Mouse (Mus musculus) embryonic facial prominence, embryonic 13.5 days (tissue): Measurements from ENCODE around the gene Polr3c. TPM values are rescaled to one million over a fixed set of nuclear protein-coding genes. Genes with fewer than 3 reads are reported as not detected.
"Not testable (repeated sequence)": the region's sequence is repeated elsewhere in the genome, so short reads cannot be mapped to it uniquely, and the experiment has no call there.

Experiments used
- ATAC-seq: fragments of 200-750 bp; cut with Nextera tagmentation; 2 replicates; pipeline ENCODE4 v1.8.0; 2017; ENCODE audit warnings: low read depth; ENCODE audit not compliant: insufficient number of reproducible peaks, insufficient read depth, low FRiP score, low TSS enrichment
- H3K27ac ChIP-seq: fragments of 300-500 bp; sonication (generic); 2 replicates; pipeline ENCODE4 v1.5.1; 2015; ENCODE audit warnings: moderate library complexity, mild to moderate bottlenecking, inconsistent platforms
- H3K27me3 ChIP-seq: fragments of 300-500 bp; sonication (generic); 2 replicates; pipeline ENCODE4 v1.6.1; 2015; ENCODE audit warnings: mild to moderate bottlenecking, inconsistent platforms
- H3K36me3 ChIP-seq: fragments of 300-500 bp; sonication (generic); 2 replicates; pipeline ENCODE4 v1.6.1; 2015; ENCODE audit warnings: mild to moderate bottlenecking, inconsistent platforms
- H3K4me1 ChIP-seq: fragments of 300-500 bp; sonication (generic); 2 replicates; pipeline ENCODE4 v1.6.1; 2015; ENCODE audit warnings: inconsistent platforms
- H3K4me2 ChIP-seq: fragments of 300-500 bp; sonication (generic); 2 replicates; pipeline ENCODE4 v1.6.1; 2015; ENCODE audit warnings: moderate library complexity, mild to moderate bottlenecking, inconsistent platforms
- H3K4me3 ChIP-seq: fragments of 300-500 bp; sonication (generic); 2 replicates; pipeline ENCODE4 v1.5.1; 2015; ENCODE audit warnings: mild to moderate bottlenecking, inconsistent platforms
- H3K9ac ChIP-seq: fragments of 300-500 bp; sonication (generic); 2 replicates; pipeline ENCODE4 v1.6.1; 2015; ENCODE audit warnings: mild to moderate bottlenecking, inconsistent platforms
- H3K9me3 ChIP-seq: fragments of 300-500 bp; sonication (generic); 2 replicates; pipeline ENCODE4 v1.6.1; 2016; ENCODE audit warnings: inconsistent platforms
- WGBS: fragments of 180-500 bp; shearing (Covaris S2); methylation state at CpG from one replicate; pipeline ENCODE4 v1.1.7; 2015; ENCODE audit warnings: mixed read lengths; 5-methylcytosine and 5-hydroxymethylcytosine counted together
- polyA plus RNA-seq: library from polyadenylated mRNA; unstranded; fragments of >200 nt; fragmentation: Nextera tagmentation; extraction: Ambion mirVana; gene quantifications from 2 replicates; pipeline ENCODE4 v1.2.1, GENCODE M21; 2015

The Polr3c gene
- polyA plus RNA-seq: 33.3 and 34.5 TPM in 2 replicates

GRCm38 (mm10) chr3:96727343-96727827 is at the start of gene Polr3c, which contains the start of gene Rnf115:
Gene Polr3c, minus strand, starts transcription at chr3:96727628.
Gene Rnf115, plus strand, starts transcription at chr3:96727664.
- H3K4me3 ChIP-seq: peak within 1 kb of the TSS; percentile 91
- no peaks in the 10 kb centered on the region for H3K27me3 ChIP-seq
- H3K9ac ChIP-seq: peak within 1 kb of the TSS; percentile 91
- H3K9me3 ChIP-seq: no peaks in the 10 kb centered on the region
- H3K4me1 ChIP-seq: peaks cover 20% of the 10 kb centered on the region
- peaks cover 18% of the 10 kb centered on the region for H3K36me3 ChIP-seq
- peak; percentile 97 for ATAC-seq
- H3K27ac ChIP-seq: peak within 1 kb of the TSS; percentile 92
- WGBS: 0% methylated on average over 41 of the region's 52 CpGs
- H3K4me2 ChIP-seq: peak within 1 kb of the TSS; percentile 66

DNA sequence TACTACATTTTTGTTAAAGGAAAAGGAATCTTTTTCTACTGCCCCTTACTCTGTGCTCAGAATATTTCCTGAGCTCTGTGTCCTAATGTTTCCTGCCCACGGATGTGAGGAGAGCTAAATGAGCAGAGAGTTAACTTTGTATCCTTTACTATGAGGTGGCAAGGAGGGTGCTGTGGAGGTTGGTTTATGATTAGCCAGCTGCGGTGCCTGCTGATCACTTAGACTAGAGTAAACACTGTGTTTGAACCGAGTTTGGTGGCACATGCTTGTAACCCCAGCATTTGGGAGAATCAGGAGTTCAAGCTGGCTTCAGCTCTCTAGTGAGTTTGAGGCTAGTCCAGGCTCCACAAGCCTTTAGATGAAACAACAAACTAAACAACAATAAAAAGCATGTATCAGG is 49.7 kb upstream of the Polr3c start:
- Histone ChIP-seq H3K27me3 (no peaks in the 10 kb centered on the region), H3K4me2 (no peak overlapping the region), H3K9ac (no peak overlapping the region), H3K36me3 (peaks cover 9% of the 10 kb centered on the region; the same call in 1 of the 2 replicates), H3K27ac (no peak overlapping the region), H3K4me1 (no peaks in the 10 kb centered on the region), H3K4me3 (no peak overlapping the region), H3K9me3 (no peaks in the 10 kb centered on the region)
- WGBS: 86% methylated on average over 3 of the region's 3 CpGs
- ATAC-seq: no peak

DNA sequence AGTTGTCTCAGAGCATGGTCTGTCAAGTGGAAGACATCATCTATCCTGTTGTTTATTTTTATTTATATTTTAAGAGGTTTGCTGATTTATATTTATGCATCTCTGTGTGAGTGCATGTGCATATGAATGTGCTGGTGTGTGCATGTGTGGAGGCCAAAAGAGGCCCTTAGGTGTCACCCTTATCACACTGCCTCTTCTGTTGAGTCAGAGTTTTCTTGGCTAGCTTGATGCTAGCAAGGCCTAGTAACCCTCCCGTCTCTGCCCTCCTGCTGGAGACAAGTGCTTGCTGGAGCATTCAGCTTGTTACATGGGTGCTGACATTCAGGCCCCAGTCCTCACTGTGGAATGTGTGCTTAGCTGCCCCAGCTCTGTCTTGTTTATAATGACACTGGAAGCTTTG is 45.5 kb upstream of the Polr3c start:
- Histone ChIP-seq H3K9me3 (no peaks in the 10 kb centered on the region), H3K27ac (no peak overlapping the region), H3K9ac (no peak overlapping the region), H3K4me3 (no peak overlapping the region), H3K27me3 (no peaks in the 10 kb centered on the region), H3K36me3 (peaks cover 9% of the 10 kb centered on the region; the same call in 1 of the 2 replicates), H3K4me1 (no peaks in the 10 kb centered on the region), H3K4me2 (no peak overlapping the region)
- ATAC-seq: no peak
- WGBS: 54% methylated on average over 1 of the region's 1 CpGs

- Histone ChIP-seq H3K9me3 (no peaks in the 10 kb centered on the region), H3K4me3 (no peak overlapping the region), H3K36me3 (peaks cover 5% of the 10 kb centered on the region; the same call in 1 of the 2 replicates), H3K4me2 (no peak overlapping the region), H3K4me1 (no peaks in the 10 kb centered on the region), H3K9ac (no peak overlapping the region), H3K27ac (no peak overlapping the region), H3K27me3 (no peaks in the 10 kb centered on the region)
- WGBS: 86% methylated on average over 5 of the region's 5 CpGs
- ATAC-seq: no peak
Measured at GRCm38 (mm10) chr3:96769971-96770370, 42.5 kb upstream of the Polr3c start.

DNA sequence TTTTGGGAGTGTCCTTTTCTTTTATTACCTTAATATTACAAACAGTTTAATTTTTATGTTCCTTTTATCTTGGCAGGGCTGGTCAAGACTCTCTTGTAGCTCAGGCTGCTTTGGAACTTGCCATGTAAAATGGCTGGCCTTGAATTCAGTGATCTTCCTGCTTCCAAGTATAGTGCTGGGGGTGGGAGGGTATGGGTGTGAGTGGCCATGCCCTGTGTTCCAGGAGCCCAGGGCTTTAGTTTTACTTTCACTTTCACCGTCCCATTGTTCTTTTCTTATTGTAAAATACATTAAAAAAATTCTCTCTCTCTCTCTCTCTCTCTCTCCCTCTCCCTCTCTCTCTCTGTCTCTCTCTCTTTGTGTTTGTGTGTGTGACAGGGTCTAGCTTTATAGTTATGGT is 37.1 kb upstream of the Polr3c start:
- no peak overlapping the region for H3K4me2 ChIP-seq
- H3K36me3 ChIP-seq: peaks cover 9% of the 10 kb centered on the region; the same call in 1 of the 2 replicates
- no peaks in the 10 kb centered on the region for H3K4me1 ChIP-seq
- H3K9ac ChIP-seq: no peak overlapping the region
- no peak for ATAC-seq
- 85% methylated on average over 1 of the region's 1 CpGs for WGBS
- no peaks in the 10 kb centered on the region for H3K27me3 ChIP-seq
- H3K4me3 ChIP-seq: no peak overlapping the region
- H3K27ac ChIP-seq: no peak overlapping the region
- no peaks in the 10 kb centered on the region for H3K9me3 ChIP-seq

DNA sequence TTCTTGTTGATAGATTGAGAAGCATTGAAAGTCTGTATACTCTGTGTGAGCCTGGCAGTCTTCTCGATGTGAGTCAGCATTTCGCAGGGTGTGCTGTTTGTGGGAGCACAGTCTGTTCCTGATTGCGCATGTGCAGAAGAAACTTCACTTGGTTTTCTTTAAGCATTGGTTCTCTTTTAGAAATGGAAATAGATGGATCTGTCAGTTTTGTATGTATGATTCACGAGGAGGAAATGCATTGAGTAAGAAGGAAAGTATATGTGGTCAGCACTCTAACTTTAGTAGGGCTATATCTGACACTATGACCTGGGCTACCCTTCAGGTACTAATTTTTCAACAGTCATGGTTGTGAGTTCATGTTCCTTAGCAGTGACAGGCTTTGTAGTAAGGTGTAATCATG is 32.3 kb upstream of the Polr3c start:
- H3K36me3 ChIP-seq: peaks cover 14% of the 10 kb centered on the region
- no peak for ATAC-seq
- H3K9me3 ChIP-seq: no peaks in the 10 kb centered on the region
- WGBS: 95% methylated on average over 4 of the region's 4 CpGs
- H3K4me2 ChIP-seq: no peak overlapping the region
- no peak overlapping the region for H3K27ac ChIP-seq
- no peaks in the 10 kb centered on the region for H3K4me1 ChIP-seq
- no peak overlapping the region for H3K4me3 ChIP-seq
- H3K27me3 ChIP-seq: no peaks in the 10 kb centered on the region
- no peak overlapping the region for H3K9ac ChIP-seq

GRCm38 (mm10) chr3:96757691-96758090 is 30.3 kb upstream of the Polr3c start:
- H3K4me3 ChIP-seq: no peak overlapping the region
- H3K4me1 ChIP-seq: no peaks in the 10 kb centered on the region
- ATAC-seq: no peak
- WGBS: 71% methylated on average over 7 of the region's 7 CpGs
- no peak overlapping the region for H3K4me2 ChIP-seq
- no peak overlapping the region for H3K9ac ChIP-seq
- H3K36me3 ChIP-seq: peaks cover 14% of the 10 kb centered on the region
- no peak overlapping the region for H3K27ac ChIP-seq
- no peaks in the 10 kb centered on the region for H3K9me3 ChIP-seq
- H3K27me3 ChIP-seq: no peaks in the 10 kb centered on the region

DNA sequence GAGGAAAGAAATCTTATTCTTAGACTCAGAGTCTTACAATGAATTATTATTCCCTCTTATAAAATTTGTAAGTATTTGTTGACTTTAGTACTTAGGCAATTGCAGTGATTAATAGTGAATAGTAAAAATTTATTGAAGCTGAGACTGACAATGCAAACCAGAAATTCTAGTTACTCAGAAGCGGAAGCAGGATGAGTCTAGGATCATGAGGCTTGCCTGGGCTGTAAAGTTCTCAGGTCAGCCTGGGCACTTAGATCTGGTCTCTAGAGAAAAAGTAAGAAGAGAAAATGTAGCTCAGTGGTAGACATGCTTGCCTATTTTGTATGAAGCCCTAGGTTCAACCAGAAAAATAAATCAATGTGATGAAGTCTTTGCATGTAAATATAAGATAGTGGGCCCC is 28.5 kb upstream of the Polr3c start:
- no peak overlapping the region for H3K9ac ChIP-seq
- peaks cover 9% of the 10 kb centered on the region for H3K36me3 ChIP-seq
- no peak overlapping the region for H3K4me3 ChIP-seq
- no peak overlapping the region for H3K27ac ChIP-seq
- H3K9me3 ChIP-seq: no peaks in the 10 kb centered on the region
- no peak overlapping the region for H3K4me2 ChIP-seq
- H3K27me3 ChIP-seq: no peaks in the 10 kb centered on the region
- ATAC-seq: no peak
- 85% methylated on average over 1 of the region's 1 CpGs for WGBS
- H3K4me1 ChIP-seq: no peaks in the 10 kb centered on the region

GRCm38 (mm10) chr3:96746829-96747228 is 19.4 kb upstream of the Polr3c start:
- Histone ChIP-seq H3K27me3 (no peaks in the 10 kb centered on the region), H3K9ac (no peak overlapping the region), H3K27ac (no peak overlapping the region), H3K4me3 (no peak overlapping the region), H3K4me1 (no peaks in the 10 kb centered on the region), H3K9me3 (no peaks in the 10 kb centered on the region), H3K36me3 (no peaks in the 10 kb centered on the region), H3K4me2 (no peak overlapping the region)
- WGBS: 48% methylated on average over 1 of the region's 1 CpGs
- ATAC-seq: no peak

GRCm38 (mm10) chr3:96744348-96744747 is 16.9 kb upstream of the Polr3c start:
- no peaks in the 10 kb centered on the region for H3K4me1 ChIP-seq
- no peaks in the 10 kb centered on the region for H3K36me3 ChIP-seq
- no peak for ATAC-seq
- 92% methylated on average over 3 of the region's 3 CpGs for WGBS
- H3K27ac ChIP-seq: no peak overlapping the region
- no peaks in the 10 kb centered on the region for H3K27me3 ChIP-seq
- no peaks in the 10 kb centered on the region for H3K9me3 ChIP-seq
- H3K9ac ChIP-seq: no peak overlapping the region
- no peak overlapping the region for H3K4me3 ChIP-seq
- no peak overlapping the region for H3K4me2 ChIP-seq

GRCm38 (mm10) chr3:96740279-96740678 is 12.9 kb upstream of the Polr3c start:
- not testable (repeated sequence) for ATAC-seq, H3K27ac ChIP-seq, H3K9ac ChIP-seq, H3K36me3 ChIP-seq, H3K9me3 ChIP-seq, H3K4me1 ChIP-seq, H3K4me3 ChIP-seq, H3K27me3 ChIP-seq, H3K4me2 ChIP-seq

- no peak for ATAC-seq
- Histone ChIP-seq H3K9me3 (no peaks in the 10 kb centered on the region), H3K4me2 (no peak overlapping the region), H3K4me3 (no peak overlapping the region), H3K27ac (no peak overlapping the region), H3K36me3 (no peaks in the 10 kb centered on the region), H3K27me3 (no peaks in the 10 kb centered on the region), H3K4me1 (no peaks in the 10 kb centered on the region), H3K9ac (no peak overlapping the region)
- 87% methylated on average over 1 of the region's 1 CpGs for WGBS
Measured at GRCm38 (mm10) chr3:96737995-96738394, 10.6 kb upstream of the Polr3c start.
